25 mouse cellular contexts compared by ENCODE assay signal in genomic region chr12:25182680-25183079, GRCm38 (mm10).
DNase-seq lines count a peak whose midpoint lies in the region; ATAC-seq and TF ChIP-seq lines count a peak whose summit lies in the region.
"Had no signal": no experiment of that assay in that cellular context is flagged by ENCODE, and none has a peak within 500 bp of the region (broad histone marks: within the 10 kb centered on the region; RNA-seq: fewer than 3 reads in every experiment).

No protein-coding gene starts in this region.

- DNase-seq in stomach, postnatal 0 days (ENCODE audit: low spot score): no peak
- DNase-seq in heart, adult 9 months (ENCODE audit: low spot score in 2 of 2): no peak
- no peak for DNase-seq in left cerebral cortex, adult 18-20 months (ENCODE audit: low spot score in 2 of 2)
- DNase-seq: adrenal gland, postnatal 14 days; cerebellum, adult 11-12 months; cerebellum, adult 8-10 months; cerebellum, postnatal 10 days; cerebellum, postnatal 36 days; embryo, embryonic 11 days; gastrocnemius, postnatal 10 days; gastrocnemius, postnatal 36 days; heart, adult 2 months had no signal

- no peak for ATAC-seq in stomach, embryonic 14.5 days (ENCODE audit: insufficient number of reproducible peaks, insufficient read depth, low FRiP score, low read depth)
- ATAC-seq in stomach, postnatal 0 days (ENCODE audit: low FRiP score, low TSS enrichment): no peak
- ATAC-seq in intestine, embryonic 16.5 days: peak; percentile 53
- peak; percentile 41; the same call in 1 of the 2 replicates for ATAC-seq in stomach, embryonic 16.5 days (ENCODE audit: insufficient read depth, low FRiP score)
- ATAC-seq: CD4-positive, CD25-positive, alpha-beta regulatory T cell, adult 4 months; forebrain, embryonic 15.5 days; Patski had no signal

- no peak overlapping the region for H3K4me3 ChIP-seq in stomach, embryonic 14.5 days (ENCODE audit: low read depth, low read length)
- H3K4me3 ChIP-seq in stomach, postnatal 0 days (ENCODE audit: low read depth, low read length): no peak overlapping the region
- H3K4me3 ChIP-seq in intestine, embryonic 16.5 days (ENCODE audit: low read length): no peak overlapping the region
- H3K4me3 ChIP-seq in stomach, embryonic 16.5 days (replicated peaks; ENCODE audit: low read length): no peak overlapping the region
- H3K4me3 ChIP-seq: embryonic facial prominence, embryonic 10.5 days; embryonic facial prominence, embryonic 13.5 days; erythroblast, embryonic 14.5 days; forebrain, embryonic 12.5 days; forebrain, embryonic 15.5 days; heart, adult 2 months; hindbrain, embryonic 12.5 days; hindbrain, embryonic 15.5 days had no signal

- WGBS in stomach, embryonic 14.5 days: 66% methylated on average over 4 of the region's 4 CpGs
- WGBS in stomach, postnatal 0 days: 60% methylated on average over 4 of the region's 4 CpGs
- 54% methylated on average over 4 of the region's 4 CpGs for WGBS in intestine, embryonic 16.5 days
- 51% methylated on average over 4 of the region's 4 CpGs for WGBS in stomach, embryonic 16.5 days

- H3K4me1 ChIP-seq in stomach, embryonic 14.5 days (ENCODE audit: control insufficient read depth, insufficient read depth, low read length): 0 out of 2 replicates have a peak, but pooled peaks cover 2% of the 10 kb centered on the region
- no peaks in the 10 kb centered on the region; the same call in 1 of the 2 replicates for H3K4me1 ChIP-seq in stomach, postnatal 0 days (replicated peaks; ENCODE audit: control insufficient read depth, insufficient read depth)
- no peaks in the 10 kb centered on the region for H3K4me1 ChIP-seq in intestine, embryonic 16.5 days (ENCODE audit: control insufficient read depth, insufficient read depth, low read length)
- H3K4me1 ChIP-seq in stomach, embryonic 16.5 days (ENCODE audit: control insufficient read depth, insufficient read depth, low read length): peaks cover under 1% of the 10 kb centered on the region; the same call in 1 of the 2 replicates
- H3K4me1 ChIP-seq: embryonic facial prominence, embryonic 10.5 days; embryonic facial prominence, embryonic 13.5 days; forebrain, embryonic 12.5 days; forebrain, embryonic 15.5 days; hindbrain, embryonic 12.5 days; hindbrain, embryonic 15.5 days had no signal

- H3K27me3 ChIP-seq in stomach, embryonic 14.5 days (ENCODE audit: control insufficient read depth, insufficient read depth, low read length): no peaks in the 10 kb centered on the region
- no peaks in the 10 kb centered on the region for H3K27me3 ChIP-seq in stomach, postnatal 0 days (ENCODE audit: control insufficient read depth, insufficient read depth, low read length)
- no peaks in the 10 kb centered on the region for H3K27me3 ChIP-seq in intestine, embryonic 16.5 days (replicated peaks; ENCODE audit: control insufficient read depth, insufficient read depth, low read length)
- no peaks in the 10 kb centered on the region for H3K27me3 ChIP-seq in stomach, embryonic 16.5 days (ENCODE audit: control insufficient read depth, insufficient read depth, low read length)
- H3K27me3 ChIP-seq: embryonic facial prominence, embryonic 13.5 days; forebrain, embryonic 12.5 days; forebrain, embryonic 15.5 days; hindbrain, embryonic 12.5 days; hindbrain, embryonic 15.5 days; Patski had no signal

- no peaks in the 10 kb centered on the region for H3K36me3 ChIP-seq in stomach, embryonic 14.5 days (ENCODE audit: control insufficient read depth, insufficient read depth, low read length)
- no peaks in the 10 kb centered on the region for H3K36me3 ChIP-seq in stomach, postnatal 0 days (ENCODE audit: control insufficient read depth, insufficient read depth, low read length)
- no peaks in the 10 kb centered on the region for H3K36me3 ChIP-seq in intestine, embryonic 16.5 days (ENCODE audit: control insufficient read depth, insufficient read depth, low read length)
- H3K36me3 ChIP-seq in stomach, embryonic 16.5 days (ENCODE audit: control insufficient read depth, insufficient read depth, low read length): no peaks in the 10 kb centered on the region
- H3K36me3 ChIP-seq: embryonic facial prominence, embryonic 10.5 days; embryonic facial prominence, embryonic 13.5 days; forebrain, embryonic 12.5 days; forebrain, embryonic 15.5 days; hindbrain, embryonic 12.5 days; hindbrain, embryonic 15.5 days had no signal

- no peak overlapping the region for H3K4me2 ChIP-seq in stomach, embryonic 14.5 days (replicated peaks; ENCODE audit: low read depth, low read length)
- H3K4me2 ChIP-seq in stomach, postnatal 0 days (replicated peaks; ENCODE audit: low read depth): no peak overlapping the region
- no peak overlapping the region for H3K4me2 ChIP-seq in intestine, embryonic 16.5 days (ENCODE audit: low read depth, low read length)
- no peak overlapping the region for H3K4me2 ChIP-seq in stomach, embryonic 16.5 days (ENCODE audit: low read depth, low read length)
- H3K4me2 ChIP-seq: embryonic facial prominence, embryonic 13.5 days; forebrain, embryonic 12.5 days; forebrain, embryonic 15.5 days; heart, embryonic 11.5 days; hindbrain, embryonic 12.5 days; hindbrain, embryonic 15.5 days had no signal

- H3K27ac ChIP-seq in stomach, embryonic 14.5 days (ENCODE audit: low read length): peak overlapping the region; percentile 44
- no peak overlapping the region for H3K27ac ChIP-seq in stomach, postnatal 0 days (replicated peaks)
- no peak overlapping the region for H3K27ac ChIP-seq in intestine, embryonic 16.5 days (ENCODE audit: low read length)
- peak overlapping the region; percentile 15; the same call in 1 of the 2 replicates for H3K27ac ChIP-seq in stomach, embryonic 16.5 days (ENCODE audit: low read length)
- H3K27ac ChIP-seq: embryonic facial prominence, embryonic 10.5 days; embryonic facial prominence, embryonic 13.5 days; forebrain, embryonic 12.5 days; forebrain, embryonic 15.5 days; heart, adult 2 months; hindbrain, embryonic 12.5 days; hindbrain, embryonic 15.5 days had no signal

- no peak for TF ChIP-seq EP300 in stomach, postnatal 0 days (optimal IDR thresholded peaks at IDR 0.05)

- no peaks in the 10 kb centered on the region; the same call in 1 of the 2 replicates for H3K9me3 ChIP-seq in stomach, embryonic 14.5 days (ENCODE audit: control insufficient read depth, low read depth, low read length)
- no peaks in the 10 kb centered on the region for H3K9me3 ChIP-seq in stomach, postnatal 0 days (ENCODE audit: control insufficient read depth, low read length)
- H3K9me3 ChIP-seq in intestine, embryonic 16.5 days (ENCODE audit: control insufficient read depth, low read length): no peaks in the 10 kb centered on the region
- 0 out of 2 replicates have a peak, but pooled peaks cover 2% of the 10 kb centered on the region for H3K9me3 ChIP-seq in stomach, embryonic 16.5 days (replicated peaks; ENCODE audit: control insufficient read depth, low read length)
- H3K9me3 ChIP-seq: embryonic facial prominence, embryonic 10.5 days; embryonic facial prominence, embryonic 13.5 days; forebrain, embryonic 15.5 days; hindbrain, embryonic 15.5 days had no signal

- no peak for TF ChIP-seq CTCF in stomach, postnatal 0 days (IDR thresholded peaks at IDR 0.05; ENCODE audit: low read depth)

- no peak overlapping the region for H3K9ac ChIP-seq in stomach, embryonic 14.5 days (replicated peaks; ENCODE audit: low read depth, low read length)
- H3K9ac ChIP-seq in stomach, postnatal 0 days (ENCODE audit: low read length): no peak overlapping the region
- no peak overlapping the region for H3K9ac ChIP-seq in intestine, embryonic 16.5 days (ENCODE audit: low read depth, low read length)
- no peak overlapping the region for H3K9ac ChIP-seq in stomach, embryonic 16.5 days (ENCODE audit: low read length)
- H3K9ac ChIP-seq: embryonic facial prominence, embryonic 13.5 days; forebrain, embryonic 12.5 days; forebrain, embryonic 15.5 days; hindbrain, embryonic 12.5 days; hindbrain, embryonic 15.5 days had no signal

Comparison
In these comparisons a context has a peak if more than half of its experiments do, and no peak if none do; other contexts are left out.
1. ATAC-seq: peak in intestine, embryonic 16.5 days (single experiment) and stomach, embryonic 16.5 days (single experiment); none in stomach, embryonic 14.5 days (single experiment) and stomach, postnatal 0 days (single experiment).
2. H3K27ac ChIP-seq: peak in stomach, embryonic 14.5 days (single experiment) and stomach, embryonic 16.5 days (single experiment); none in stomach, postnatal 0 days (single experiment) and intestine, embryonic 16.5 days (single experiment).